Mouse (Mus musculus) urinary bladder, adult 2 months (tissue): ENCODE results near the gene Tbc1d1. TPM values are rescaled to one million over a fixed set of nuclear protein-coding genes. Genes with fewer than 3 reads are reported as not detected.
"Not testable (repeated sequence)": the region's sequence is repeated elsewhere in the genome, so short reads cannot be mapped to it uniquely, and the experiment has no call there.

Experiments
- DNase-seq: peaks from one replicate; pipeline ENCODE4 v3.0.0; 2022; ENCODE audit warnings: low spot score
- polyA plus RNA-seq: library from polyadenylated mRNA; depleted of rRNA; stranded (reverse); fragments of >200 nt; gene quantifications from 2 replicates; pipeline ENCODE4 v1.2.3, GENCODE M21; 2012

Tbc1d1 gene
- polyA plus RNA-seq, 1 experiment: 41.2 TPM

- DNase-seq: no peak
These were observed 158.4 kb downstream of the Tbc1d1 start for GRCm38 (mm10) chr5:64314288-64315052.

DNA sequence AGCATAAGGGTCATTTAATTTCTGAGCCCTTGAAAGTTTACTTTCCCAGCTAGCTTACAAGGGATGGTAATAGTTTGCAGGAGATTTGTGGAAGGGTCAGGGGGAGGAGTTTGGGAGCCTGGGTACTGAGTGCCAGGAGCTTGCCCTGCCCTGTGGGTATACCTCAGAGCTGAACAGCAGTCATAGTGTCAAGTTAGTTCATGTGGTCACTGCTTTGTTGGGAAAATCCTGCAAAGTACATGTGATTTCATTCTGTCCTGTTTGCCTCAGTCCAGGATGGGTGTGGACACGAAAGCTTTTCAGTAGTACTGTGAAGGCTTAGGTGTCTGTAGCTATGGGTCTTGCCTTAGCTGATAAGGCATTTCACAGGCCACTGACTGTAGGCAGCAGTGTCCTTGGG, 159.0 kb downstream of the Tbc1d1 start:
- no peak for DNase-seq

GRCm38 (mm10) chr5:64323286-64323685, 167.2 kb downstream of the Tbc1d1 start:
- no peak for DNase-seq

DNA sequence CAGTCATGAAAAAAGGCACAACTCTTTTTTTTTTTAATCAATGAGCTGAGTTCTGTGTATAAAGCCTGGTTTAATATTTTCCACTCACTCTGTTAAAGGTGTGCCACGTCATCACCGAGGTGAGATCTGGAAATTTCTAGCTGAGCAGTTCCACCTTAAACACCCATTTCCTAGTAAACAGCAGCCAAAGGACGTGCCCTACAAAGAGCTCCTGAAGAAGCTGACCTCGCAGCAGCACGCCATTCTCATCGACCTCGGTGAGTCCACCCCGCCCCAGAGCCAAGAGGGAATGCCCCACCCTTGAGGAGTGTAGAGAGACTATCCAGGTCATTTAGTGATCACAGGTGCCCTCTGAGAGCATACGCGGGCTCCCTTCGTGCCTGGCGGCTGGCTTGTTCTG, 168.2 kb downstream of the Tbc1d1 start:
- no peak for DNase-seq

DNA sequence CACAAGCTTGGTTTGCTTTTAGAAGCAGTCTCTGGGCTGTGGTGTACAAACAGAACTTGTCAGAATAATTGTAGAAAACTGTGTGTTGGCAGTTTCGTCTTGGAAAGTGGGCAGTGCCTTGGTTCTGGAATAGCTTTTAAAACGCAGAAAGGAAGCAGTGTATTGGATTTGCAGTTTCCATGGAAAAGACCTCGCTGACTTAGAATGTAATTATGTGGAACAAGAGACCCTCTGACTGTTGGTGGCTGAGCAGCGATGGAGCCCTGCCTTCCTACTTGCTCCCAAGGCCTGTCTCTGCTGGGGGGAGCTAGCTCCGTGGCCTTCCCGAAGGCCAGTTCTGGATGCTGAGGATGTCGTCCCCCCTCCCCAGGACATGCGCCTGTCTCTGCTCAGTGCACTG, 168.8 kb downstream of the Tbc1d1 start:
- DNase-seq: no peak

- no peak for DNase-seq
These were observed 169.7 kb downstream of the Tbc1d1 start for GRCm38 (mm10) chr5:64325741-64326355.

- DNase-seq: no peak
These were observed 170.5 kb downstream of the Tbc1d1 start for GRCm38 (mm10) chr5:64326427-64327181.

GRCm38 (mm10) chr5:64327212-64327902, 171.3 kb downstream of the Tbc1d1 start:
- DNase-seq: no peak

DNA sequence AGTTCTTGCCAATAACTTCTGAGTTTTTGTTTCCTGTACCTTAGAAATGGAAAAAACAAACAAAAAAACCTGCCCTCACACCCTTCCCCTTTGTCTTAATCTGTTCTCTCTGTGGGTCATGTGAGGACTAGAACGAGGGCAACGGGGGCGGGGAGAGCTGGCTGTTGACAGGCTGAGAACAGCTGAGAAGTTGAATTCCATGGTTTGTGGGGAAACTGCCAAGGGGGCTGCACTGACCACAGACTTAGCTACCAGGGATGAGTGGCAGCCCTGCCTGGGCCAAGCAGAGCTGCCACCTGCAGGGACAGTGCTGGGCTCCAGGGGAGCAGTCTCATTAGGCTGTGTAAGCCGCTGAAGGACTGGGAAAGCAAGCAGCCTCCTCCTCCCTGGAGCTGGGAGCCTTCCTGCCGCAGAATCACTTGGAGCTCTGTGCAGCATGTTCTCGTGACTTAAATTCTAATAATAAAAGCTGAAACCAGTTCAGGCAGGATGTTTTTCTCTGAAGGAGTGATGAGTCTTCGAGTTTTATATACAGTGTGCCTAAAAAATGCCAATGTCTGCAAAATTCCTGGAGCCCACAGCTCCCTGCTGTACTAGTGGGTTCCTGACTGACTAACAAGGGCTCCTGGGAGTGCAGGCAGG, 180.8 kb downstream of the Tbc1d1 start:
- no peak for DNase-seq

GRCm38 (mm10) chr5:64338795-64339194, 182.7 kb downstream of the Tbc1d1 start:
- DNase-seq: not testable (repeated sequence)

DNA sequence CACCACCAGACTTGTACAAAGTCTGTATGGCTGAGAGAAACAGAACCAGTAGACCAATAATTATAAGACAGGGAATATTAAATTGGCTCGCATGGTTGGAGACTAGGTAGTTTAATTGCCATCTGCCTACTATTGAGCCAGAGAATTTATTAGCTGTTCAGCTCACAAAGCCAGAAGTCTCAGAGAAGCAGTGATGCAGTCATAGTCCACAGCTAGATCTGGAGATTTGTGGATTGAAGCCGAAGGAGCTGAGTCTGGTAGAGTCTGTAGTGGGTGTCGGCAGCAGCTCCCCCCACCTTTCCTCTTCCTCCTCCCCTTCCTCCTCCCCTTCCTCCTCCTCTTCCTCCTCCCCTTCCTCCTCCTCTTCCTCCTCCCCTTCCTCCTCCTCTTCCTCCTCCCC, 184.3 kb downstream of the Tbc1d1 start:
- no peak for DNase-seq

DNA sequence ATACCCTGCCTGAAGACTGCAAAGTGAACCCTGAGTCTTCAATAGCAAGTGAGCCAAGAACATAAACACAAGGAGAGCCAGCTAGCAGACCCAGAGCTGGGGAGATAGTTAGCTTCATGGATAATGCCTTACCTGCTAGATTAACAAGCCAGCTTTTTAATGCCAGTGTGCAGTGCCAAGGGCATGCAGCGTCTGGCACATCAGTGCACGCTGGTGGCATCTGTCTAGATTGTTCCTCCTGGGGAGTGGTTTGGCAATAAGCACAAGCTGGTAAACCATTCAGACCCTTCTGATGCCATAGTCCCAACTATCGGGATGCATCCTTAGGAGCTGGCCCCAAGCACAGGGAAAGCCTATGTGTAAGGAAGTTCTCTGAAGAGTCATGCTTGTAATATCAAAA, 185.6 kb downstream of the Tbc1d1 start:
- DNase-seq: no peak

- no peak for DNase-seq
These were observed 186.0 kb downstream of the Tbc1d1 start for GRCm38 (mm10) chr5:64342138-64342537.

GRCm38 (mm10) chr5:64343972-64344700, 188.0 kb downstream of the Tbc1d1 start:
- no peak for DNase-seq

GRCm38 (mm10) chr5:64345181-64345735, 189.2 kb downstream of the Tbc1d1 start:
- DNase-seq: no peak

- no peak for DNase-seq
These were observed 189.7 kb downstream of the Tbc1d1 start for GRCm38 (mm10) chr5:64345761-64346160.

GRCm38 (mm10) chr5:64346343-64346885, 190.3 kb downstream of the Tbc1d1 start:
- DNase-seq: no peak

DNA sequence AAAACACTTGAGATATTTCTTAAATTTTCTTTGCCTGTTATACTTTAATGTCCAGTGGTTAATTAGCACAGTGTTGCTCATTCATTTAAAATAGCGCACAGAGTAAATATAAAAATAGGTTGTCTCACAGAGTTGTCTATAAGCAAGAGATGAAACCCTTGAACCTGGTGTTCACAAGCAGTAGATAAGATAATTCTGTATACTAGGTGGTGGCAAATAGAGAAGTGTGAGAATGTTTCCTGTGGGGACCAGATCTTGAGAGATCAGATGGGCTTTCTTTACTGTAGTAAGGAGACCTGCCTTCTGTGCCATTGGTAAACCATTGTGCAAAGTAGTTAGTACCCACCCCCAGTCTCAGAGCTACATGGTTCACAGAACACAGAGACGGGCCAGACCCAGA, 192.1 kb downstream of the Tbc1d1 start:
- DNase-seq: no peak

GRCm38 (mm10) chr5:64348780-64349179, 192.7 kb downstream of the Tbc1d1 start:
- no peak for DNase-seq

DNA sequence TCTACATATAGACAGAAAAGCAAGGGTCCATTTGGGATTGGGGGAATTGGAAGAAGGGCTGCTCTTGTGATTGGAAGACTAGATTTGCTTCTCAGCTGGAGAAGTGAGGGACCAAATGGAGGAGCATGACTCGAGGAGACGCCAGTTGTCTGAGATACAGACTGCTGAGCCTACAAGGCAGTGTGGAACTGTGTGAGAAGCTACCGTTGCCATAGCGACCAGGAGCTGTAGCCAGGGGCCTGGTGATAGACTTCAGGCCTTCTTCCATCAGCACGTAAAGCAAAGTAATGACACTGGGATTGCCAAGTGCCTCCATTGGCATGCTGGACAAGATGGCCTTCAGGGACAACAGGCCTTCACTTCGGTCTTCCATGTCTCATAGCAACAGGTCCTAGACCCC, 195.9 kb downstream of the Tbc1d1 start:
- DNase-seq: no peak
